Mouse (Mus musculus) c-Kit-positive CD71-positive TER-119-negative erythroid progenitor cells, embryonic 14.5 days (primary cell): ENCODE measurements around the gene Gm17654.
"Not testable (repeated sequence)": the region's sequence is repeated elsewhere in the genome, so short reads cannot be mapped to it uniquely, and the experiment has no call there.

Source experiments
- DNase-seq: peaks from one replicate; pipeline ENCODE4 v3.0.0-alpha.2; 2013; ENCODE audit warnings: low read depth

Gm17654 gene

DNA sequence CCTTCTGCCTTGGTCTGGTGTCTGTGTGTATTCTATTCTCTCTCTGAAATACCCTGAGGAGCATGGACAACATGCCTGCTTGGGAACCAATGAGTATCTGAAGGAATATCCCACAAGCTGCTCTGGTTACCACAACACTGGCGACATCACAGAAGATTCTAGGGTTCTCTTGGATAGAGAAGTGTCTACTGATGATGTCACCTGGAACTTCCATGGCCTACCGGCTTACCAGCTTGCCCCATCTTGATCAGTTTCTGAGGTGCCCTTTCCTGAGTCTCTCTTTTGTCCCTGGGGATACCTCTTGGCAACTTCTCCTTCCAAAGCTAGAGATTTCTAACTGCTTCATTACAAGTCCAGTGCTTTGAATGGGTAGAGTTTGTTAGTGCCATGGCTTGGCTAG is at the start of gene Gm17654:
Gm17654 (minus strand) TSS at position 101 of the 400 bp plus-strand sequence.
- DNase-seq, result not testable (repeated sequence)

- DNase-seq, result not testable (repeated sequence)
These were observed 29.0 kb upstream of the Gm17654 start, which contains the start of gene Gm10375 for GRCm38 (mm10) chr14:43607913-43608312. Gm10375 (minus strand) TSS chr14:43608013.

DNA sequence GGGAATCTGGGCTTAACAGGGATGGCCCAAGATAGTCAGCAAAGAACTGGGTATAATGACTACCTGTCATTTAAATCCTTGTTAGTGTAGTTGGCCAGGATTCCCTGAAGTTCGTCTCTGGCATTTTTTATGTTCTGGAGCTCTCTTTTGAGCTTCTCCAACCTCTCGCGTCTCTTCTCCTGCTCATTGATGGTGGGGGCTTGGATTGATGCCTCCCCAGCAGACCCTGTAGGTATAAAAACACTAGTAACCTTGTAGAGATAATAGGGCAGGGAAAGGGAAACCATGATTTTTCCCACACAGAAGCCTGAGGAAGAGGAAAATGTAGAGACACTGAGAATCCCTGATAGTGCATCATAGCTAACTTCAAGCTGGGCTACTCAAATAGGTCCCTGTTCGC is 977 bp downstream of the Gm17654 start:
- DNase-seq, result not testable (repeated sequence)

GRCm38 (mm10) chr14:43552271-43552670 is 26.7 kb downstream of the Gm17654 start:
- DNase-seq, result not testable (repeated sequence)

DNA sequence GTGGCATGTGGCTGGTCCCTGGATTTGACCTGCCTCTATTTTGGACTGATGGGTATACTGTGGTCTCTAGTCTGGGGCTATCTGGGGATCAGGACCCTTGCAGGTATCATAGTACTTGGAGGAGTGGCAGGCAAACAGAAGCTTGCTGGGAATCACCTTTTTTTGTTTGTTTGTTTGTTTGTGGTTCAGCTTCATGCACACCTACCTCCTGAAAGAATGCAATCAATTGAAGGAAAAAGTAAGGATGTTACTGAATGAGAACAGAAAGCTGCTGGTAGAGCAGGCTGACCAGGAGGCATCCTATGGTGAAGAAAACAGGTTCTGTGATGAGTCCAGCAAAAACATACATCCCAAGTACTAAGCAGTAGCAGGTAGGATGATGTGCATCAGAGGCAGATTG is 32.7 kb downstream of the Gm17654 start:
- DNase-seq, result not testable (repeated sequence)

DNA sequence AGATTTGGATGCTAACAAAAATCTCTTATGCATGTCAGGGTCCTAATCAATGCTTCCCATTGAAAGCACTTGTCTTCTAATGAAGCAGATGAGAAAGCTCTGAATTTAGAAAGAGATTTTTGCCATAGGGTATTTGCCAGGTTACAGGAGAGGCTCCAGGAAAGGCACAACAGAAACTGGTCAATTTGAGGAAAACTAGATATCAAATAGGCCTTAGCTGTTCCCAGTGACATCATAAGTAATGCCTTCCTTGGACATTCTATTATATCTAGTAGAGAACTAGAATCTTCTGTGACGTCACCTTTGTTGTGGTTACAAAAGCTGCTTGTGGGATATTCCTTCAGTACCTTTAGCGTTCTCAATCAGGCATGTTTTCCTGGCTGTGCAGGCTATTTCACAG is 35.7 kb downstream of the Gm17654 start, which contains the start of gene Gm5799:
Gm5799 (plus strand) TSS at position 301 of the 400 bp plus-strand sequence.
- not testable (repeated sequence) for DNase-seq

GRCm38 (mm10) chr14:43538144-43538543 is 40.8 kb downstream of the Gm17654 start:
- DNase-seq, result not testable (repeated sequence)

DNA sequence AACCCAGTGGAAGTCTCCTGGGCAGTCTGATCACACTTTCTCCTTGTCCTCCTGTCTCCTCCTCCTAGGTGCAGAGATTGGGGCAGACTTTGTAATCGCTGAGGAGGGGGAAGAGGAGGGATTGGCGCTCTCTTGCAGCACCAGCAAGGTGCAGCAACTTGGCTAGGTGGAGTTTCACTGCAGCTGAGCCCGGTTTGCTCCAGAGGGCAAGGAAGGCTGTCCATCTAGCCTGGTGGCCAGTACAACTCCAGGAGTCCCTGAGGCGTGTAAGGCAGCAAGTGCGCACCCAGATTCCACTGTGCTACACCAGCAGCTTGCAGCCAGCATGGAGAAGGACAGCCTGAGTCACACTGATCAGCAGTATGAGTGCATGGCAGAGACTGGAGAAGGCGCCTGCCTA is 46.6 kb downstream of the Gm17654 start:
- not testable (repeated sequence) for DNase-seq

DNA sequence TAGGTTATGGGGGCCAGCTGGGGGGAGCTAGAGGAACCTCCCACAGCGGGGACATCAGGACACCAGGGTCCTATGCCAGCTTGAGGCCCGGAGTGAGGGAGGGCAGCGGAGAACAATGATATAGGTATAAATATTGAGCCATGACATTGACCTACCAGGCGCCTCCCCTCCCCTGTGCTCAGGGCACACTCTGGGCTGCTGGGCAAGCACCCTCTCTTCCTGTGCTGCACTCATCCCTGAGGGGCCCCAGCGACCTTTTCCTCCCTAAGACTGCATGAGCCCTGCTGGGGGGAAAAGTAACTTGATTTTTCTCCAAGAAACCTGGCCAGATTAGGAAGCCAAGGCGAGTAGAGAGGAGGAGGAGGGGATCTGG is 46.9 kb downstream of the Gm17654 start:
- not testable (repeated sequence) for DNase-seq

DNA sequence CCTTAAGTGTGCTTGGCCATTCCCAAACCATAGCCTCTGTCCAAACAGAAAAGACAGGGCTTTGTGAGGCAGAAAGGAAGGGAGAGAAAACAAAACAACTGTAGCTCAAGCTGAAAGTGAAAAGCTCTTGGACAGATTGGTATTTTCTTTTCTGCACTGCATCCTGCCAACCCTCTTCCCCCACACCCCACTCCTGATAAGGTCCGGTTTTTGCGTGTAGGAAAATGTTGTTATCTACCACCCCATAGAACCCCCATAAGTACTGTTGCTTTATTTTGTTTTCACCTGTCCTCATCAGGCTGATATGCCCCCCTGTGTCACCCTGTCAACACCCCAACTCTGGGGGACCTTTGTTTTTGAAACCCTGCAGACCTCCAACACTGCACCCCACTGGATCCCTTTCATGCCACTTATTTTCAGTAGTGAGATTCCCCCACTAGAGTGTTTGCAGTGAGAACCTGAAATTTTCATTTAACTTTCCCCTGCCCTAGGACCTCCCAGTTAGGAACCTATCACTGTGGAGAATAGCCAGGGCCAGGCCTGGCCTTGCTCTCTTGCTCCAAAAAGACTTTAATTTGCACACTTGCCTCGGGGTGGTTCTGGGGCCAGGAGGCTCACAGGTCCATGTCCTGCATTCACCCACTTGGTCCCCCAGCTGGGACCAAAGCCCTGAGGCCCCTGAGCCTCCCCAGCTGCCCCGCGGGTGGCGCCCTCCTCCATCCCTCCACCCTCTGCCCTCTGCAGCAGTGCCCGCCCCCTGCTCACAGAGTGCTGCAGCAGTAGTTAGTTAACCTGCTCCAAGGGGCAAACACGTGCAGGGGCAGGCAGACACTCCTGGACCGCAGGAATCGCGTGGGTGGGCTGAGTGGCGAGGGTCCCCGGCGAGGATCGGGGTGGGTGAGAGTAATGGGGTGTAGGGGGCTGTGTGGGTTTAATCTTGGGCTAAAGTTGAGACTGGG is 47.6 kb downstream of the Gm17654 start:
- DNase-seq, result not testable (repeated sequence)
